Mouse (Mus musculus): ENCODE measurements around the gene Zcchc4.

DNA sequence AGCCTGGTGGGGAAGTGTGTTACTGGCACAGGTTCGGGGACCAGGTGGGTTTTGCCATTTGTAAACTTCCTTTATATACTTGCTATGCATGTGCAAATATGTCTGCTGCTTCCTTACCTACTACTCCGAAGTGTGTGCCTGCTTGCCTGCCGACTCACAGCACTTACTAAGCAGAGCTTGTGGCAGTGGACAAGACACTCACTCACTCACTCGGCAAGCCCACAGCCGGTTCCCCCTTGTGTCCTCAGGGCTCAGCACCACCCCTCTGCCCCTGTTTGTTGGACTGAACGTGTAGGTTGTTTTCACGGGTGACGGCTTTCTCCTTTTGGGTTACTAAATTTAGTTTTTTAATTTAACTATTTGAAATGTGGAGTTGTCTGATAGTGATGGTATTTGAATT lies 31.1 kb downstream of the Zcchc4 start:
- TF ChIP-seq POLR2A (IDR thresholded peaks at IDR 0.05; ENCODE audit: borderline replicate concordance, control insufficient read depth, low read depth, low read length): no peak
- TF ChIP-seq CTCF (IDR thresholded peaks at IDR 0.05; ENCODE audit: control insufficient read depth, insufficient read depth, low read length): no peak
